Mouse (Mus musculus): ENCODE measurements around the gene Khk.

The Khk gene

DNA sequence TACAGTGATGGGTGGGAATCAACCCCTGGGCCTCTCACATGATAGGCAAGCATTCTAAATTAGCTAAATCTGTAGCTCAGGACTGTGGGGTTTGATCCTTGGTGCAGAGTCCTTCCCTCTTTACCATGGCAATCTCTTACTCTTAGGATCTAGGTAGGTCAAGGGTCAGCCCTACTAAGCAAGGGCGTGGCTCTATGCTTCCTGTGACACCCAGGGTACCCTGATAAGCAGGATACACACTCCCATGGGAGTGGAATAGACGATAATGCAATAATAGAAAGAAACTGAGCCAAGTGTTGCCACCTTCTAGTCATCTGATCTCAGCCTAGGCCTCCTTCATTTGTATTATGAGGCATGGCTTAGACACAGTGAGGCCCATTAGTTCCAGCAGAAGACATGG, 48.2 kb downstream of the Khk start:
- DNase-seq (ENCODE audit: low spot score), result no peak

DNA sequence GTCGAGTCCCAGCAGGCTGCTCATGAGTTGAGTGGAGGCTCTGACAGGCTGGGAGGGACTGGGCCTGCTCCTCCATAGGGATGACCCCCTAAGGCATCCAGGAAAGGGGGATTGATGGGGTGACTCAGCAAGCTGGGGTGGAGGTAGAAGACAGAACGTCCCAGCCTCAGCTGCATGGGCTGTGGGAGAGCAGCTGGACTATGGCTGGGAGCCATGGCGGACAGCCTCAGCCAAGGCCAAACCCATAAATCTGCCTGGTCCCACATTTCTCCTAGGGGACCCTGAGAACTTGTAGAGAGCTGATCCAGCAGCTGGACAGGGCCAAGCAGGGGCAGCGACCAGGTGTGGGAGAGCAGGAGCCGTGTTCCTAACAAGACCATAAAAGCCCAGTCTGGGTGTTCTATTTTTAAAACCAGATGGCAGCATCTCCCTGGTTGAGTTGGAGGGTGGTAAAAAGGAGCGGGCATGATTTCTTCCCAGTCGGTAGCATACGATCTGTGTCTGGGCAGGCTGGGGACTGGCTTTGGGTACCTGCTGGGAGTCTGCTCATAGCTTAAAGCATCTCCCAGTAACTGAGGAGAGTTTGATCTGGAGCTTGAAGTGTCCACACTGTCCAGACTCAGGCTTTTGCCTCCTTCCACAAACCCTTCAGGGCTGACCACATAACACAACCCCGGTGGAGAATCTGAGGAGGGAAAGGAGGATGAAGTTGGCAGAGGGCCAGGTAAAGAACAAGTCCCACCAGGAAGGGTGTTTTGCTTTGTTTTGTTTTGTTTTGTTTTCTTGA, 53.8 kb downstream of the Khk start:
- DNase-seq (ENCODE audit: low spot score), result no peak

Data from embryo, embryonic 10 days (tissue).